Comparison of ENCODE assay signal across 26 mouse cellular contexts in genomic region chr4:31320734-31321507, GRCm38 (mm10).
DNase-seq lines count a peak whose midpoint lies in the region; ATAC-seq and TF ChIP-seq lines count a peak whose summit lies in the region.
"Had no signal": no experiment of that assay in that cellular context is flagged by ENCODE, and none has a peak within 500 bp of the region (broad histone marks: within the 10 kb centered on the region; RNA-seq: fewer than 3 reads in every experiment).

No protein-coding gene starts in this region.

- H3K27me3 ChIP-seq in kidney, adult 2 months (replicated peaks; ENCODE audit: control insufficient read depth, insufficient read depth, low read length) = no peaks in the 10 kb centered on the region
- H3K27me3 ChIP-seq in forebrain, postnatal 0 days (ENCODE audit: insufficient read depth, low read length) = no peaks in the 10 kb centered on the region
- H3K27me3 ChIP-seq: embryonic facial prominence, embryonic 12.5 days; heart, embryonic 15.5 days had no signal

- peak; percentile 7 for DNase-seq in embryo, embryonic 11 days
- DNase-seq in embryo, embryonic 9.5 days (ENCODE audit: extremely low spot score) = no peak
- DNase-seq in frontal cortex, postnatal 36 days (ENCODE audit: low spot score in 2 of 2) = no peak
- peak; percentile 12 for DNase-seq in kidney, adult 2 months
- DNase-seq in kidney, adult 9 months = no peak
- DNase-seq in forebrain, postnatal 0 days = peak; percentile 26
- DNase-seq: adrenal gland, adult 8-10 months; adrenal gland, postnatal 36 days; B cell, adult 2 months; cerebellum, adult 11 months; cerebellum, adult 8-10 months; cerebellum, postnatal 25 days; gastrocnemius, postnatal 14 days; heart, adult 2 months; heart, postnatal 14 days; kidney, adult 8-10 months had no signal

- no peaks in the 10 kb centered on the region for H3K36me3 ChIP-seq in kidney, adult 2 months (ENCODE audit: control insufficient read depth, insufficient read depth, low read length)
- H3K36me3 ChIP-seq in forebrain, postnatal 0 days (ENCODE audit: insufficient read depth) = no peaks in the 10 kb centered on the region
- H3K36me3 ChIP-seq: embryonic facial prominence, embryonic 12.5 days; G1E; heart, embryonic 15.5 days; hindbrain, embryonic 10.5 days had no signal

- 57% methylated on average over 8 of the region's 8 CpGs for whole genome bisulfite sequencing in kidney, adult 2 months
- 46% methylated on average over 8 of the region's 8 CpGs for WGBS in forebrain, postnatal 0 days

- no peak for TF ChIP-seq POLR2A in kidney, adult 2 months (IDR thresholded peaks at IDR 0.05; ENCODE audit: low read depth, low read length)

- TF ChIP-seq CTCF in kidney, adult 2 months (conservative IDR thresholded peaks at IDR 0.05; ENCODE audit: insufficient read depth, insufficient read length, low read depth, low read length) = no peak
- no peak for TF ChIP-seq CTCF in forebrain, postnatal 0 days (IDR thresholded peaks at IDR 0.05; ENCODE audit: low read depth)

- H3K27ac ChIP-seq in kidney, adult 2 months (ENCODE audit: insufficient read depth, low read depth, low read length) = no peak overlapping the region
- H3K27ac ChIP-seq in forebrain, postnatal 0 days (ENCODE audit: low read depth, low read length) = peak overlapping the region; percentile 69
- H3K27ac ChIP-seq: embryonic facial prominence, embryonic 12.5 days; heart, adult 2 months; heart, embryonic 15.5 days; hindbrain, embryonic 10.5 days had no signal

- H3K9me3 ChIP-seq in forebrain, postnatal 0 days (ENCODE audit: low read length) = no peaks in the 10 kb centered on the region
- H3K9me3 ChIP-seq: embryonic facial prominence, embryonic 12.5 days; G1E; heart, embryonic 15.5 days; hindbrain, embryonic 10.5 days had no signal

- no peak overlapping the region for H3K4me3 ChIP-seq in kidney, adult 2 months (ENCODE audit: insufficient read depth, low read depth, low read length)
- H3K4me3 ChIP-seq in forebrain, postnatal 0 days (ENCODE audit: low read depth, low read length) = no peak overlapping the region
- H3K4me3 ChIP-seq: embryonic facial prominence, embryonic 12.5 days; heart, adult 2 months; heart, embryonic 15.5 days; hindbrain, embryonic 10.5 days had no signal

- ATAC-seq in frontal cortex, adult (ENCODE audit: low TSS enrichment) = peak; percentile 31; the same call in 1 of the 2 replicates
- peak; percentile 76 for ATAC-seq in forebrain, postnatal 0 days
- ATAC-seq in megakaryocyte progenitor cell, adult 5-6 weeks (replicated peaks; ENCODE audit: poor library complexity) = no peak
- ATAC-seq: CD4-positive, CD25-positive, alpha-beta regulatory T cell, adult 4 months; hindbrain, embryonic 16.5 days; inflammation-experienced regulatory T-cells, adult 6 months had no signal

- no peak overlapping the region for H3K4me2 ChIP-seq in forebrain, postnatal 0 days (ENCODE audit: low read depth)
- H3K4me2 ChIP-seq: embryonic facial prominence, embryonic 12.5 days; heart, embryonic 11.5 days; heart, embryonic 15.5 days had no signal

- H3K9ac ChIP-seq in forebrain, postnatal 0 days = no peak overlapping the region
- H3K9ac ChIP-seq: embryonic facial prominence, embryonic 12.5 days; heart, embryonic 15.5 days had no signal

- no peaks in the 10 kb centered on the region for H3K4me1 ChIP-seq in kidney, adult 2 months (ENCODE audit: control insufficient read depth, insufficient read depth, low read length)
- H3K4me1 ChIP-seq in forebrain, postnatal 0 days (ENCODE audit: insufficient read depth) = no peaks in the 10 kb centered on the region
- H3K4me1 ChIP-seq: heart, embryonic 15.5 days had no signal

Comparison
In these comparisons a context has a peak if more than half of its experiments do, and no peak if none do; other contexts are left out.
1. DNase-seq: peak in embryo, embryonic 11 days (single experiment), kidney, adult 2 months (single experiment) and forebrain, postnatal 0 days (single experiment); none in embryo, embryonic 9.5 days (single experiment), frontal cortex, postnatal 36 days (0 of 2) and kidney, adult 9 months (single experiment).